Mouse (Mus musculus): Measurements from ENCODE around the gene Ppwd1.
"Not testable (repeated sequence)": the region's sequence is repeated elsewhere in the genome, so short reads cannot be mapped to it uniquely, and the experiment has no call there.

The Ppwd1 gene

DNA sequence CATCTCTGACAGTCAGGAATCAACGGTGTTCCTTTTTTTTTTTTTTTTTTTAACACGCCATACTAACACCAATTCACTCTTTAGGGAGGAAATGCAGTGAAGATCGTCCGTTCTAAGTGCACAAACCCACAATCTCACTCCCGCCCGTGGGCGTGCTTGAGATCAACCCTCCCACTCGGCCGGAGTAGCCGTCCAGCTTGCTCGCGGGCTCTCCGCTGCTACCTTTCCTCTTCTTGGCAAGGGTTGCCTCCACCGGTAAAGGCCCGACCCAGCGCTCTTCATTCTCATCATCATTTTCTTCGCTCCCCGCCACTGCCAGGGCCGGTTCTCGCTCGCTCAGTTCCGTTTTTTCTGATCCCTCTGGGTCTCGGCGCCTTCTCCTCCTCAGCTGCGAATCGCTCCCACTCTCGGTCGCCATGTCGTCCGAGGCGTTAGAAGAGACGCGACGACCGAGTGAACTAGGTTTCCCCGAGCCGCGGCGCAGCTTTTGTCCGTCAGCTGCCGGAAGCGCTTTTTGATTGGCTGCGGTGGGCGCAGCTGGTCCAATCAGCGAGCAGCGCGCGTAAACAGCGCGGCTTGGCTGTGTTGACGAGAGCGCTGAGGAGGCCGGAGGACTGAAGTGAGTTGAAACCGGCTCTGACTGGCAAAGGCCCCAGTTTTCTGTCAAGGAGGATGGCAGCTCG, at the start of gene Ppwd1, which contains the start of gene Cenpk:
Gene Ppwd1 (minus strand): TSS at position 460 of the 683 bp plus-strand sequence.
Gene Cenpk (plus strand): TSS at position 228 of the 683 bp plus-strand sequence.
- peak; percentile 98 for DNase-seq (ENCODE audit: low read depth, low spot score)

- no peak for DNase-seq (ENCODE audit: low read depth, low spot score)
Observed at GRCm38 (mm10) chr13:104258997-104259396, 30.4 kb upstream of the Ppwd1 start.

DNA sequence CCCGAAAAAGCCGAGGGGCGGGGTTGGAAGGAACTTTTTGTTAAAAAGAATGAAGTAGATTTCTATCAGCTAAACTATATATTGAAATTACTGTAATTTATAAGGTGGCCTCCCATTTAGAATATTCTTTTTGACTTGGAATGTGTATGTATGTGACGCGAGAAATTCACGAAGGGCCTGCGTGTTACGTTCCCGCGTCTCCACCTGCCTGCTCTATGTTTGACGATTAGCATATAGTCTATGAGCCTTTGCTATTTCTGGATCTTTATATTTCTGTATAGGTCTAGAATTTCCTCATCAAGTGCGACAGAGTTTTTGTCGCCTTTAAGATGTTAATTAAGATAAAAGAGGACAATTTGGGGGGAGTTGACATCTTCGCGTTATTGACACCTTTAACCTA, 538 bp upstream of the Ppwd1 start:
- DNase-seq (ENCODE audit: low read depth, low spot score): no peak

DNA sequence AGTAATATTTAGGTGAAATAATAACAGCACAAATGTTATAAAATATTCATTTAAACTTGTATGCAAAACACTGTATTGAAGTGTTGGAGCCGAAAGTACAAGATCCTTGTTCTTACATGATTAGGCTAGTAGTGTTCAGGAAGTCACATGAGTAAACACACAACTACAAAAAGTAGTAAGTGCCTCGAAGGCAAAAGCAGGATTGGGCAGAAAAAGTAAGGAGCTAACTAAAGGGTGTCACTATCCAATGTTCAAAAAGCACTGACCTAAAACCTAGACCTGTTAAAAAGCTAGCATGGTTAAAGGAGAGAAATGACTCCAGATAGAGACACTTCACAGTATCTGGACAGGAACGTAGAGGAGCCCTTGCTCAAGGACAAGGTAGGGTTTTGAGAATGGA, 1.2 kb downstream of the Ppwd1 start:
- no peak for DNase-seq (ENCODE audit: low read depth, low spot score)

- no peak for DNase-seq (ENCODE audit: low read depth, low spot score)
Observed at GRCm38 (mm10) chr13:104204313-104204712, 24.3 kb downstream of the Ppwd1 start.

DNA sequence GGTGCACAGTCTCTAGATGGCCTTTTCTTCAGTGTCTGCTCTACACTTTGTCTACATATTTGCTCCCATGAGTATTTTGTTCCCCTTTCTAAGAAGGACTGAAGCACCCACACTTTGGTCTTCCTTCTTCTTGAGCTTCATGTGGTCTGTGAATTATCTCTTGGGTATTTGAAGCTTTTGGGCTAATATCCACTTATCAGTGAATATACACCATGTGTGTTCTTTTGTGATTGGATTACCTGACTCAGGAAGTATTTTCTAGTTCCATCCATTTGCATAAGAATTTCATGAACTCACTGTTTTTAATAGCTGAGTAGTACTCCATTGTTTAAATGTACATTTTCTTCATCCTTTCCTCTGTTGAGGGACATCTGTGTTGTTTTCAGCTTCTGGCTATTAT, 32.8 kb downstream of the Ppwd1 start:
- not testable (repeated sequence) for DNase-seq (ENCODE audit: low read depth, low spot score)

DNA sequence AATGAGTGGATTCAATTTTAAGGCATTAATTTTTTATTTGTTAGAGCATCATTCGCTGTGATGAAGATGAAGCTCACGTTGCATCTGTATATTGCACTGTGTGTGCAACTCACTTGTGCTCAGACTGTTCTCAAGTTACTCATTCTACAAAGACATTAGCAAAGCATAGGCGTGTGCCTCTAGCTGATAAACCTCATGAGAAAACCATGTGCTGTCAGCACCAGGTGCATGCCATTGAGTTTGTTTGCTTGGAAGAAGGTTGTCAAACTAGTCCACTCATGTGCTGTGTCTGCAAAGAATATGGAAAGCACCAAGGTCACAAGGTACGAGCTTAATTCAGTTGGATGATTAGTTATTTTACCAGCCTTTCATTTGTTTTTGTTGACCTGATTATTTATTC, 41.3 kb downstream of the Ppwd1 start:
- DNase-seq (ENCODE audit: low read depth, low spot score): no peak

DNA sequence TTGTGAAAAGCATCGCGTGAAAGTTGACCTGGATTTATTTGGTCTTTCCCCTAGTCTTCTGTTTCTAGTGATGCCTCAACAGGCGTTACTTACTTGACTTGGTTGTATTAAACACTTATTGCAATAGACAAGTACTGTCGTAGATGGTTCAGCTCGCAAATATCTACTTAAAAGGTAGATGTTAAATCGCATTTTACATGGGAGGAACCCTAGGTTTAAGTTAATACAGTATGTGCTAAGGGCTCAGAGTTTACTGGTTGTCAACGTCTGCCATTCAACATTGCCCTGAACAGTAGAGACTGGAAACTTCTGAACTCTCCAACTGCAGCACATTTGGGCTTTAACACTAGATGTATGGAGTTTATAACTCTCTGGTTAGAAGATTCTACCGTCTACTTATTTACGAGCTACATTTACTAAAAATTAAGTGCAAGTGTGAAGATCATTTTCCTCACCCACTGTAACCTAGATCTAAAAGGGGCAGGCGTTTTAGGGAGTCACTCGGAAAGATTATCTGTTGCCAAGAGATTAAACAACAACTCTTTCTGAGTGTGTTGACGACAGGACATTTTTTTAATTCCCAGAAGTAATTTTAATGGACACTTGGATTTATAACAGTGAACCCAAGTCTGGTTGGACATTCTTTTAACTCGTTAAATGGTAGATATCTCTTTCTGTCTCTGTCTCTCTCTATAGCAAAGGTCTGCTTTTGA, 49.3 kb downstream of the Ppwd1 start:
- no peak for DNase-seq (ENCODE audit: low read depth, low spot score)

GRCm38 (mm10) chr13:104178650-104179121, 50.0 kb downstream of the Ppwd1 start, which contains the start of gene Trim23:
Gene Trim23 (plus strand): TSS chr13:104178797.
- DNase-seq (ENCODE audit: low read depth, low spot score): peak; percentile 99

DNA sequence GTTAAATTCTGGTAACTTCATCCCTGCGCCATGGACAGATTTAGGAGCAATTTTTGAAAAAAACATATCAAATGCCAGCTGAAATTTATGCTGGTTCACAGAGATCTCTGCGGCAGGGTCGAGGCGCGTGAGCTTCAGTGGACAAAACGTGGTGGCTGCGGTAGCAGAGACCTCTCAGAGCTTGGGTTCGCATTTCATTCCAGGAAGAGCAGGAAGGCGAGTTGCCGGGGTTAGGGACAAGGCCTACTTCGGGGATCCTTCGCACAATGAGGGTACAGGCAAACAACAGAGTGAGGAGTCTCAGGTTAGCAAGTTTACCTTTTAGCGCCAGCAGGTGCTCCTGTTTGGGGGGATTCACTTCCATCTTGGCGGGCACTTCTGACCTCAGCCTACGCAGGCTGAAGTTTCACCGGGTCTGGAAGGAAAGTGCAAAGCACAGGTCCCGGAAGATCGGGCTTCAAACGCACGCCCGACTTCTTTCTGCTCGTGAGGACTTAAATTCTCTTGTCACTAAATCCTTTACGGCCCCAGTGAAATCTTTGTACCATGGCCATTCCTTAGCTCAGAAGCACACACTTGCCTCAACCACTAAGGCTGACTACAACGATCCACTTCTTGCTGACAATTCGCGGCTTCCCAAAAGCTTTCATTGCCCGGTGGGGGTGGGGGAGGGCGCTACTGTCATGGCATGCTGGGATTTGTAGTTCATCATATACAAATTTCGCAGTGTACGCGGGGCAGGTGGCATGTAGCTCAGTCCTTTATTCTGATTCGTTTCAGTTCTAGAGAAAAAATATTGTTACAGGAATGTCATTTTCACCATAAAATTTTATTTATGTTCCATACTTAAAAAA, 50.6 kb downstream of the Ppwd1 start, which contains the start of gene Trappc13:
Gene Trappc13 (minus strand): TSS at position 674 of the 854 bp plus-strand sequence.
- peak; percentile 94 for DNase-seq (ENCODE audit: low read depth, low spot score)

DNA sequence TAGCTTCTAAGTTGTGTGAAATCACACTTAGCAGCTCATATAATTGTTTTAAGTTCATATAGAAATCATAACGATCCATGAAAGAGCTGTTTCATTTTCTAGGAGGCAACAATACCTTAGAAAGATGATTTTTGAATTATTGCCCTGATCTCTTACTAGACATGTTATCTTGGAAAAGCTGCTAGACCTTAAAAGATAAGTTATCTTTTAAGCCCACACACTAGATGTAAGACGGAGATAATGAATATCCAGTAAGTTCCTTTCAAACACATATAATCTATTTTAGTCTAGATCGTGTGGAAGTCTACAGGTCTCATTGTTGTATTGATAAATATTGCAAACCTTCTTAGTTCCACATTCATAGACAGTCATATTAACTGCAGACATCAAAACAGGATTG, 51.8 kb downstream of the Ppwd1 start:
- DNase-seq (ENCODE audit: low read depth, low spot score): no peak

DNA sequence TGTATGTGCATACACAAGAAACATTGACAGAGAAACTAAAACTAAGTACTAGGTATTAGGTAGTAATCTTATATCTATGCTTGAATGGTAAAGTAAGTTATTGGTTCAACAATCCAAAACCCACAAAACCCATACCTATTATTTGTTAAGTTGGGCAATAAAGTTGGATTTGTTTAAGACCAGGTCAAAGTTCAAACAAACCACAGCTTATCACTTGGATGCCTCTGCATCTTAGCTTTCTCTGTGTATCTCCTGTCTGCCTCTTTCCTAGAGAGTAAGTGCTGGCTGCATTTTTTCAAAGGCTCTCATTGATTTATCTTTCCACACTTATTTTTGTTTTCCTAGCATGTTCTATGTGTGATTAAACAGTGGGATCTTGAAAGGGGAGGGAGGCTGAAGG, 56.1 kb downstream of the Ppwd1 start:
- no peak for DNase-seq (ENCODE audit: low read depth, low spot score)

- no peak for DNase-seq (ENCODE audit: low read depth, low spot score)
Observed at GRCm38 (mm10) chr13:104171711-104172110, 56.9 kb downstream of the Ppwd1 start.

- no peak for DNase-seq (ENCODE audit: low read depth, low spot score)
Observed at GRCm38 (mm10) chr13:104155686-104156085, 73.0 kb downstream of the Ppwd1 start.
